Mouse (Mus musculus) MEL-GATA-1-ER (cell line): ENCODE measurements around the gene Lrp8.

ENCODE experiments used
- DNase-seq: peaks from one replicate; pipeline ENCODE4 v3.0.0-alpha.2; 2012; ENCODE audit warnings: low read depth; ENCODE audit errors: extremely low read depth

The Lrp8 gene

DNA sequence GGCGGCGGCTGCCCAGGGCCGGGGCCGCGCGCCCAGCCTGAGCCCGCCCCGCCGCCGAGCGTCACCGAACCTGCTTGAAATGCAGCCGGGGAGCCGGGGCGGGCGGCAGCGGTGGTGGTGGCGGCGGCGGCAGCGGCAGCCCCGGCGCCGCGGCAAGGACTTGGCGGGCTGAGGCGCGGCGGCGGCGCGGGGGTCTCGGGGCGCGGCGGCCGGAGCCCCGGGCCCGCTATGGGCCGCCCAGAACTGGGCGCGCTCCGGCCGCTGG lies at the start of gene Lrp8:
Lrp8 (plus strand) TSS at position 77 of the 265 bp plus-strand sequence.
- no peak for DNase-seq

DNA sequence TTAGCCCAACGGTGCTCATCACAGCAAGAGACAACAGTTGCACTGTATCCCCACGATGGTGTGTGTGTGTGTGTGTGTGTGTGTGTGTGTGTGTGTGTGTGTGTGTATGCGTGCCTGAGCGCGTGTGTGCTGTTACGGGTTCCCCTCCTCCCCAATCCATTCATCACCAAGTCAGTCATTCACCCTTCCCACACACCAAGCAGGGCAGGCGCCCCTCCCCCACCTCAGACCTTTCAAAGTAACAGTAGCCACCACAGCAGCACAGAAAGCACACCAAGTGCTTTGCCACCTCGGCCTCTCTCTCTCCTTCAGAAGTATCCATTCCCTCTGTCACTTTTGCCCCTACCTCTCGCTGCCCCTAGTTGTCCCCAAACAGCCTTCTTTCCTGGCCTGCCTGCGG lies 45.8 kb upstream of the Lrp8 start:
- no peak for DNase-seq

DNA sequence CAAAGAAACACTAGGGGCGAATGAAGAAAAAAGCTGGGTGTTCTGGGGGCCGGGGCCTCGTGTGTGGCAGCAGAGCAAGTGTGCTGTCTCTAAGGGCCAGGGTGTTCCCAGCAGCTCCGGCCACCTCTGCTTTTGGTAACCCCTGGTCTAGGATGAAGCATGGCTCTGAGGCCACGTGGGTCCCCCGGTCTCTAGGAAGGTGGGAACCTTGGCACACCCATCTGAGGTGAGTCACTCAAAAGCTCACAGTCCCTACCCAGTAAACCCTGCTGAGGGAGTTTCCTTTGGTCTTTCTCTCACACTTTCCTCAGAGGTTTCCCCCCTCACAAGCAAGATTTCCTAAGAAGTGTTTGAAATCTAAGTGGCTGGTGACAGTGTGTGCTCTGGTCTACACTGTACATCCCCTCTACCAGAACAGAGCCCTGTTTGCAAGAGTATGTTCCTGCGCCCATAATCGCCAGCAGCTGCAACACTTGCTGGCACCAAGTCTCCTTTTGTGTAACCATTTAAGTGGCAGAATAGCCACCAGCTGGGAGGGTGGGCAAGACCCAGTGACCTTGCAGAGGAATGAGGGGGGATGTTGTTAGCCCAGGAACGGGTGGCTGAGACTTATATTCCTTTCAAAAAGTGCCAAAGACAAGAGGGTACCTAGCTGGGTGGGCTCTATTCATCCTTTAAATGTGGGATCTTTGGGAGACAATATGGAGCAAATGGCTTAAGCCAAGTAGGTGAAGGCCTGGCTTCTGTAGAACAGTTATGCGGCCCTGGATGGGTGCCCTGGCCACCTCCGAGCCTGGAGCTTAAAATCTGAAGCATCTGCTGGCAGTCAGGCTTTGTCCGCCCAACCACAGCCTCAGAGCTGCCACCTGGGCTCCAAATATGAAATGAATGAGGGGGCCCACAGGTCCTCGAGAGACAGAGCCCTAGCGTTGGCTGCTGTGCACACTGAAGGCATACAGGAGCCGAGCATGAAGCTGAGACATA lies 44.3 kb upstream of the Lrp8 start:
- no peak for DNase-seq

DNA sequence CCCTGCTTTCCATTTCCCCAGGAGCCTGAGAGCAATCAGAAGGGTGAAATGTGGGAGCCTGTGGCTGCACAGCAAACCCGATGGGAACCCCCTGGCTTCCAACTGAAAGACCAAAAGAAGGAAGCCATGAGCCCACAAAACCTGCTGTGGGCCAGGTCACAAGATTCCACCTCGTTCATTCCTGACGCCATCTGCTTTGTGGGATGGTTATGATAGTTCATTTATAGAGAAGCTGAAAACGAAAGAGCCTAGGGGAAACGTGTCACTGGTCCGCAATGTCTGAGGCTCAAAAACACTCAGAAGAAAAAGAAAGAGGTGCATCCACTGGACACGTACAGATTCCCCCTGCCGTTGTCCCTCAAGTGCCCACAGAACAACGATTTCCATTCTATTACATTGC lies 43.1 kb upstream of the Lrp8 start:
- no peak for DNase-seq

DNA sequence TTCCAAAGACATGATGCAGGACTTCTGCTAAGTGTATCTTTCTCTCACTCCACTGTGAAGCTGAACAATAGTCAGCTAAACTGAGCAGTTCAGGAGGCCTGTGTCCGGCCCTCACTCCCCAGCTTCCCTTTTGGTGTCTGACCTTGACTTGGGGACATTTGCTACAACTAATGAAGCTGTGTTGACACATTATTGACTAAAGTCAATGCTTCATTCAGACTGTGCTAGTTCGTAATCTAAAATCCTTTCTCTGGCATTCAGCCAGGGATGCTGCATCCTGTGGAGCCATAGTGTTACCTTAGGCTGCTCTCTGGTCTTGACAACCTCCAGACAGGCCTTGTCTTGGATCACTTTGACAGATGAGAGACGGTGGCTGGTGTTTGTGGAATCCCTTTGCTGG lies 39.1 kb upstream of the Lrp8 start:
- no peak for DNase-seq

DNA sequence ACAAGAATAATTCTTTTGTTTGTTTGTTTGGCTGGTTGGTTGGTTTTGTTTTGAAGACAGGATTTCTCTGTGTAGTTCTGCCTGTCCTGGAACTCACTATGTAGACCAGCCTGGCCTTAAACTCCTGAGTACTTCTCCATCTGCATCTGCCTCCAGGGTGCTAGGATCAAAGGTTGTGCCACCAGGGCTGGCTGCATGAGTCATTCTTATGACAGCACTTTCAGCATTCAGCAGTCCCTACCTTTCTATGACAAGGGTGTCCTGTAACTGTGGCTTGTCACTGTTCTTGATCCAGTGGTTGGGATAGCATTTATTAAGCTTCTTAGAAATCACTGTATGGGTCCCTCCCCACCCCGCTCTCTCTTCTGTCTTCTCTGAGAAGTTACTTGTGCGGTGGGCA lies 38.5 kb upstream of the Lrp8 start:
- no peak for DNase-seq

DNA sequence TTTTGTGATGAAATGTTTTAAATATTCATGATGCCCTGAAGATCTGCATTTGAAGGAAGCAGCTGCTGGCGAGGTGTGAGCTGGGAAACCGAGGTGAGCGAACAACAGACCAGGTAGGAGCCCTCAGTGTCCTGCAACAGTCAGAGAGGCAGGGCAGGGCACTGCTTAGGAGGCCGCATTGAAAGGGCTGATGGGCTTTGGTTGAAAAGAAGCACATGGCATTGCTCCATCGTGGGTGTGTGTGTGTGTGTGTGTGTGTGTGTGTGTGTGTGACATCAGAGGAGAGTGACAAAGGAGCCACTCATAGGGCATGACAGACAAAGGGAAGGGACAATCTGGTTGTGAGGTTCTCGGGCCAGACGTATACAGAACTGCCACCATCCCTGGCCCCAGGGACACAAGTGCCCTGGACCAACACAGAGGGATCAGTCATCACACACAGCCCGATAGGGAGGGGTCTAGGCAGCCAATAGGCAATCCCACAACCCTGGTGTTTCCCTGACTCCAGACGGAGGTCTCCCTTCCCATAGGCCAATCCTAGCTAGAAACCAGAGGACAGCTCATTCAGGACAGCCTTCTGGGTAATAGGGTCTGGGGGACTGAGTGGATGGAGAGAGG lies 36.8 kb upstream of the Lrp8 start:
- no peak for DNase-seq

DNA sequence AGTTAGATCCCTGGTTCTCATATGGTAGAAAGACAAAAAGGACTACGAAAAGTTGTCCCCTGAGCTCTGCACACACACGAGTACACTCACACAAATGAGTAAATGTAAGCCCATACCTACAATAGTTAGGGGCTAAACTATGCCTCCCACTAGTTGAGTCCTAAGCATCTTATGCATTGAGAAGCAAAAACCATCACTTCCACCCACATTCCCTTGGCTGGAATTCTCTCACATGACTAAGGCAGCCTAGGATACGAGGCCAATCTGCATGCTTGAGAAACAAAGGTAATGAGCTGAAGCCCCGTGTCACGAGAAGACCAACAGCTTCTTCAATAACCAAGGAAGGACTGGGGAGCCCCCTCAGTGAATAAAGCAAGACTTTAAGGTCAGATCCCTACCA lies 35.9 kb upstream of the Lrp8 start:
- DNase-seq: no peak

DNA sequence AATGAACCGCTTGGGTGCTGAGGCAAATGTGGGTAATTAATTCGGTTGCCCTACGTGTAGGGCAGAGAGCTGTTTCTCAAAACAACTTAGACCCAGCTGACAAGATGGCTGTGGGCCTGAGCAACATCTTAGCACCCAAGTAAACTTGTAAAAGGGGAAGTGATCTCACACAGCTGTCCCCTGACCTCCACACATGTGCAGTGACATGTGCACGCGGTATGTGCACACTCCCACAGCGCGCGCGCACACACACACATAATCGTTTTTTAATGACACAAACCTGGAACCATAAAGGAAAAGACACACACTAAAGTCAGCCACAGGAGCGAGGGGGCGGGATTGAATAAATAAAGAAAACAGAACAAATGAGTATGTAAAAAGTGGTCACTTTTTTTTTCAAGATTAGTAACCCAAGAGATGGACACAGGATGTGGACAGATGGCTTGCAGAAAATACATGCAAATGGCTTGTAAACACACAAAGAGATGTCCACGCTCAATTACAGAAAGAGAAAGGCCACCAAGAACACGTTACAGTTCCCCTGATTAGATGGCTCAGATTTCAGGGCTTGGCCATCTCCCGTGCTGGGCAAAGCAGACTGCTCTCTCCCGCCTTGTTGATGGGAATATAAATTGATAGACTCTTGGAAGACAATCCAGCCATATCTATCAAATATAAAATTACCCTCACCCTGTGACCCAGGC lies 29.8 kb upstream of the Lrp8 start:
- DNase-seq: no peak

DNA sequence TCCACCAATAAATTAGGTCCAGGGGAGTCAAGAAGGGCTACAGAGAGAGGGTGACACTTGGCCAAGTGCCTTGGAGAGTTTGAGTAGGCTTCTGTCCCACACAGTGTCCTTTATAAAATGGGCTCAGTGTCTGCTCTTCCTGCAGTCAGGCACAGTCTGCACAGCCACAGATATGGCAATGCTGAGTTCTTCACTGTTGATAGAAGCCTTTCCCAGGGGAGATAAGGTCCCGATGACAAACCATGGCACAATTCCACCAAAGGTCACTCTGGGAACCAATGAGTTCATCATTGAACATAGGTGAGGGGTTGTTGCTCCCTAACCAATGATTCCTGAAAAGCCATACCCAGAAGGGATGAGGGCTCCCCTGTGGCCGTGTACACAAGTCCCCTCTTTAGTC lies 27.2 kb upstream of the Lrp8 start:
- no peak for DNase-seq

DNA sequence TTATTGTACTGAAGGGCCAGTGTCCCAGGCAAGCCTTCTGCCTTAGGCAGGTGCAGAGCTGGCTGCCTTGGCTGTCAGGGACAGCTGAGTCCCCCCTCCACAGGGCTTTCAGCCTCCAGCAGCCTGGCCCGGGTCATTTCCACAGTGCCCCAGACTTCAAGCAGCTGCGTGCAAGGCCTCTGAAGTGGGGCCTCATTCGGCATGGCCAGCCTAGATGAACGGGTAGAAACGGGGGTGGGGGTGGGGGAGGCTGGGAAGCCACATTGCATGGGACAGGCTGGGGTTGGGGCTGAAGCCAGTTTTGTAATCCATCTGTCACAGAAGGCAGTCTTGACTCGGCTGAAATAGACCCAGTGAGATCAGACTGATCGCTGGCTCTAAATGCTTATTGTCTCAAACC lies 26.4 kb upstream of the Lrp8 start:
- DNase-seq: no peak

DNA sequence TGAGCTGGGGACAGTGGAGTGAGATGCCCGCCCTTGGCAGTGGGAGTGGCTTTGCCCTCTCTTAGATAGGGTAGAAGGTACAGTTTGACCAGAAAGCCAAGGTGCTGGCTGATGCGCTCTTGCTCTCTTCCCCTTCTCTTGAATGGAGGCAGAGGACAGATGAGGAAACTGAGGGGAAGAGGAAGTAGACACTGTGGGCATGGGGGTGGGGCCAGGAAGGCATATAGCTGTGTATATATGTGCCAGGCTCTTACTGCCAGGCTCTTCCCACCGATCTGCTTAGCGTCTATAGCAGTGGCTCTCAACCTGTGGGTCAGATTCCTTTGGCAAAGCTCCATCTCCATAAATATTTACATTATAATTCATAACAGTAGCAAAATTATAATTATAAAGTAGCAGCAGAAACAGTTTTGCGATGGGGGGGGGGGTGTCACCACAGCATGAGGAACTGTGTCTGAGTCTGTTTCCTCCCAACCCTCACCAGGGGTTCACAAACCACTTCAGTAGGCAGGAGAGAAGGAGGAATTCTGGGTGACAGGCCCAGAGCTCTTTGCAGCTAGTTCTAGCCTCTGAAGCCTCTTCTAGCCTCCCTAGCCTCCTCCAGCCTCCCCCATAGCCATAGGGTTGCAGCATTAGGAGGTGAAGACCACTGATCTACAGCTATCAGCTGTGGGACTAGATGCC lies 24.9 kb upstream of the Lrp8 start:
- DNase-seq: peak; percentile 62

DNA sequence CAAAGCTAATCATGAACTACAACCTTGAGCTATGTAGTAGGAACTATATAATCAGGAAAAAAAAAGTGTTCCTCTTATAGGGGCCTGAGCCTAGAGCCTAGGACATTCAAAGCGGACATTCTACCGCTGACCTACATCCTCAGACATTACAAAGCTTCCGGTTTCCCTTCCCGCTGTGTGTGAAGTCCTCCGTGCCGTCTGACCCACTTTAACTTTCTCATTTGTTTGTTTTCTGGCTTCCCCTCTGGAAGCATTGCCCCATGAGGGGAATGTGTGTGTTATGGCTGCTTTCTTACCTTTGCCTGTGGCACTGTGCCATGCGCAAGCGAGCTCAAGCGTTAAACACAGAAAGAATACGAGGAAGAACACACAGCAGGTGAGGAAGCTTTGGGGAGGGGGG lies 18.5 kb upstream of the Lrp8 start:
- DNase-seq: no peak

DNA sequence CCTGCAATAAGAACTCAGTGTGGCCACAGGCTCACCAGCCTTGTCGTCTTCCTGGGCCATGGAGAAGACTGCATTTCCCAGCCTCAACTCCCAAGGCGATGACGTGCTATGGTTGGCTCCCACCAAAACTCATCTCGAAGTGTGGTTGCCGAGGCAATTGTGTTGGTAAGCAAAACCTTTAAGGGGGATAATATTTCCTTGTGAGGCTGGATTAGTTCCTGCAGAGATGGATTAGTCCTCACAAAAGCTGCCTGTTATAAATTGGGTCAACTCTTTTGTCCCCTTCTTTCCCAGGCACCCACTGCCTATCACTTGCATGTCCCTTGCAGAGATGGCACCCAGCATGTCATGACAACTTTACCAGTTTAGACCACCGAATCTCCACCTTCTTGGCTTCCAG lies 13.2 kb upstream of the Lrp8 start:
- no peak for DNase-seq

DNA sequence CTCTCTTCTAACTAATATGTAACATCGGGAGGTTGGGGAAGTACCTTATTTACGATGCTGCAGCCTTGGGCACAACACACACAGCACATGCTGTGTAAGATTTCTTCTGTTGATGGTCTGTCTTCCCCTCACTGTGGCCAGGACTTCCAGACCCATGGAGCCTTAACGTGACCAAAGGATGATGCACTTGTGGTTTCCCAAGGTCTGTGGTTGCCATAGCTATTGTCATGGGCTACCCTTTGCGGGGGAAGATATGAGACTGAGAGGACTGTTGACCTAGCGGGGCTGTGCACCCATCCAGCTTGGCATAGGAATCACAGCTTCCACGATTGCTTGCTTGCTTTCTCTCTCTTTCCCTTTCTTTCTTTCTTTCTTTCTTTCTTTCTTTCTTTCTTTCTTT lies 1.3 kb upstream of the Lrp8 start:
- no peak for DNase-seq

DNA sequence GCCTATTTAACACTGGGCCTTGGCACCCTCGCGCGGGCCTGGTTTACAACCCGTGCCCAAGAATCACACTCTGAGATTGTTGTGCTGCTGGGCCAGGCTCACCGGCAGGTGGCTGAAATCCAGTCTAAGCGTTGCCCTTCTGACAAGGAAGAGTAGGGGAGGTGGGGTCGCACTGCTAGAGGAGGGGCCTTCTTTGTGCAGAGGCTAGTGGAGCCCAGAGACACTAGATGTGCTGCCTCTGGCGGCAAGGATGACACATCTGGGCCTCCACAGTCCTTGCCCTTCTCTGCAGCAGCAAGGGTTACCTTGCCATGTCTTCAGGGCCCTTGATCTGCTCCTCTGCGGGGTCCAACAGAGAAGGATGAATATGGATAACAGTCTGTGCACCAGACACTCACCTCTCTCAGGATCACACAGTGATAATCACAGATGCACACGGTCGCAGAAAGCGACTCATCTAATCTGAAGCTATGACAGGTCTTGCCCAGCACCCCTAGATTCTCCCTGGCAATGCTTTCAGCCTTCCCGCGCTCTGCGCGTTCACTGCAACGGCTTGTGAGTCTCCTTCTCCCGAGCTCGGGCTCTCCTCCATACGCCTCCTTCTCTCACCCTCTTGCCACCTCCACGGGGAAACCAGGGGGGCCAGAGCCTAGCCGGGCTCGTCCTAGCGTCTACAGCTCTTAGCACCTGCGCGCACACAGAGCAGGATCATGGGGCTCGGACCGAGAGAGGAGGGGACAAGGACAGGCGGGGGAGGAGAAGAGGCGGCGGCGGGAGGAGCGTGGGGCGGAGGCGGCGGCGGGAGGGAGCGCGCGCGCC lies 486 bp upstream of the Lrp8 start:
- peak; percentile 54 for DNase-seq

DNA sequence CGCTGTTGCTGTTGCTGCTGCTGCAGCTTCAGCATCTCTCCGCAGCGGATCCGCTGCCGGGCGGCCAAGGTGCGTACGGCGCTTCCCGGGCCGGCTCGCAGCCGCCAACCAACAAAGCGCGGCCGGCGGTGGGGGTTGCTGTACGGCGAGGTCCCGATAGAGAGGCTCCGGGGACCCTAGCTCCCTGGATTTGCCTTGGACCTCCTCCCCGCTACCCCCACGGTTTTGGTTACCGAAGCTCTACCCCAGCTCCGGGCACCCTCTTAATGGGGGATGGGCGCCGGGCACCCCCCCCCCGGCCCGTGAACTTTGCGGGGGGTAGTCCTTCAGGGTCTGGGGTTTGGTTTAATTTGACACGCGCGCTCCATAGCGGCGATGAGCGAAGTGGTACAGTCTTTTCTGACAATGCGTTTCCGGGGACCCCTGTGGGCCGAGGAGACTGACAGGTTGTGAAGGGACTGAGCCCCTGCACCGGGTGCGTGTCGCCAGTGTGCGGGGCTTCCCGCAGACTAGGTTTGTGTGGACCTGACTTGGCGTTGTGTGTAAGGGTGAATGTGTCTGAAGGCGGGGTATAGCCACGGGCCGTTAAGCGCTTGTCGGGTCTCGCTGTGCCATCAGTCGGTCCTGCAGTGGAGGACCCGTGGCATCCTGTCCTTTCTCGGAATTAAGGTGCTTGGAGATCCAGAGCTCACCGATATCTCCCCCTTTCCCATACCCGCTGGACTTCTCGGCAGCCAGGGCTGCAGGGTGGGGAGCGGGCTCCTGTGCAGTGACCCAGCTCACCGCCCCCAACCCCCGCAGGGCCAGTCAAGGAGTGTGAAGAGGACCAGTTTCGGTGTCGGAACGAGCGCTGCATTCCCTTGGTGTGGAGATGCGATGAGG lies 630 bp downstream of the Lrp8 start:
- no peak for DNase-seq

DNA sequence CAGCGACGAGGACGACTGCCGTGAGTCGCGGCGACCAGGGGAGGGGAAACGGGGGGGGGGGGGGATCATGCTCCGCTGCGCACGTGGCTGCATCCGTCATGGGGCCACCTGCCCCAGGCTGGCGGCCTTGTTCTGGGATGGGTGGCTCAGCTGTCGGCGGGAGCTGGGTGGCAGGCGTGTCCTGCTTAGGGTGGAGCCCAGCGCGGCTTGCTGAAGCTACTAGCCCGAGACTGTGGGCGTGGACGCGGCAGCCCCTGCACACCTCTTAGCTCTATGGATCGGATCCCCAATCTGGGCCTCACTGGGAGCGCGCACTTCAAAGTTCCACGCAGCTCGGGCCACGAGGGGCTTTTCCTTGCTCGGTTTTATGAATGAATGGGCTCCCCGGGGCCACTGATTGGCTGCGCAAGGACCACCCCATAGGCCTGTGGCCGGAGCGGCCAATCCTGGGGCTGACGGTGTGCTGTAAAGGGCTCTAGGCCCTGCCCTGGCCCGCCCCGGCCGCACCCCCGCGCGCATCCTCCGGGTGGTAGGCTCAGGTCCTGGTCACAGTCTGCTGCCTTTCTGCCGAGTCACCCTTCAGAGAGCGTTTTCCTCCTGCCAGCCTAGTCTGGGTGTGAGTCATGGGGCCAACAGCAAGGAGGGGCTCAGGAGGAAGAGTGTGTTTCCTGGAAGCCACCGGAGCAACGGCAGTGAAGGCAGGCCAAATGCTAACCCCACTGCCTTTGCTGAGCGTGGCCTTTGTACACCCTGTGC lies 1.5 kb downstream of the Lrp8 start:
- peak; percentile 92 for DNase-seq

DNA sequence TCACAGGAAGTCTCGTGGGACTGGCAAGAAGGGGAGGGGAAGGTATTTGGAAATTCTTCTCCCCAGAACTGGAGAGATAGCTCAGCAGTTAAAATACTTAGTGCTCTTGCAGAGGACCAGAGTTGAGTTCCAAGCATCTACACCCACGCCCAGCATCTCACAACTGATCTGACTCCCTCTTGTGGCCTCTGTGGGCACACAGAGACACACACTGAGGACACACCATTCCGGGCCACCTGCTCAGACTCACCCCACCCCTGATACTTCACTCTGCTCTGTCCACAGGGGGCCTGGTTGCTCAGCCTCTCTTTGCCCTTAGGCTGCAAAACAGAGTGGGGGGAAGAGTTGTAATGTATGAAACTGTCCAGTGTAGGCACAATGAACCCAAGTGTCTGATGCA lies 3.4 kb downstream of the Lrp8 start:
- no peak for DNase-seq
